Mouse (Mus musculus): ENCODE measurements around the gene Hsd11b2.

Hsd11b2 gene

GRCm38 (mm10) chr8:105522890-105523289 is 4.3 kb downstream of the Hsd11b2 start:
- no peak for DNase-seq (ENCODE audit: low spot score)

DNA sequence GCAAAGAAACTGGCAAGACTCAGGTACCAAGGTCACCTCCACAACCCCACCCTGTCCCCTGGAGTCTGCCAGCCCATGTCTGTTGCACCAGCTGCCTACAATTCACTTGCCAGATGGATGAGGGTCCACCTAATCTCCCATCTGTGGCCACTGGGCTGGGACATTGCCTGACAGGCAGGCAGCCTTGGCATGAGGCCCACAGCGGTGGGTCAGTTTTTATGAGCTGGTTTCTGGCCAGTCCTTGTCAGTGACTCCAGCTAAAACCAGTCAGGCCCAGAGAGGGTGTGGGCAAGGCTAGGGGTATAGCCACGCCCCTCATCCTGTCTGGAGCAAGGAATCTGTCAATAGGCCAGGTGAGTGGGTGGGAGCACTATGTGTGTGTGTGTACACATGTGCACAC is 8.6 kb downstream of the Hsd11b2 start:
- no peak for DNase-seq (ENCODE audit: low spot score)

GRCm38 (mm10) chr8:105528206-105528605 is 9.7 kb downstream of the Hsd11b2 start:
- DNase-seq (ENCODE audit: low spot score): no peak

DNA sequence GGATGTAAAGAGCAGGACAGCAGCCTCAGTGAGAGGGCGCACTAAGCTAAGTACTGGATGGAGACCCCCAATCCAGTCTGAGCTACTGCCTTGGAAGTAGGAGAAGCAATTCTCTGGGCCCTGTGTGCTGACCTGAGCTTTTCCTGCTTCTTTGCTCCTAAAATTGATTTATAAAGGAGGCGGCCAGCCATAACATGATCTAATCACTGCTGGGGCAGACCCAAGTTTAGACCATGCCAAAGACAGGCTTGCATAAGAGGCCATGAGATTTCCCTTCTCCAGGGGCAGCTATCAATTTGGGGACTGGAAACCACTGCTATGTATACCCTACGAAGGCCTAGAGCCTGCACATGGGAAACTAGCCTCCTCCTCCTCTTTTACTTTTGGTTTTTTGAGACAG is 10.7 kb downstream of the Hsd11b2 start:
- DNase-seq (ENCODE audit: low spot score): no peak

GRCm38 (mm10) chr8:105531774-105532173 is 13.2 kb downstream of the Hsd11b2 start:
- DNase-seq (ENCODE audit: low spot score): peak; percentile 71

DNA sequence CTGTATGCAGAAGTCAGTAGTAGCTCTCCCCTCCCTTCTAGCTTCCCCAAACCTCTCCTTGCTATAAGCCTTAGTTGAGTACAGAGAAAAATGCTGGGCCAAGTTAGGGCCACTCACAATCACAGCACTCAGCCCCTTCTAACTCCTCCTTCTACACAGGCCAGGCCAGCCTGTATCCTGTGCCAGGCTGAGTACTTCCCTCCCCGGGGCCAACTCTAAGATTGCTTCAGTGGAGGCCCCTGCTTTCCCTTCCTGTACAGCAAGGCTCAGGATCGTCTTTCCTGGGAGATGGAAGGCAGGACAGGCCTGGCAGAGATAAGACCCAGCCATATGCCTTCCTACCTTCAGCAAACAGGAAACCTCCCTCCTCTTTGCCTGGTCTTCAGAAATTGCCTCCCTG is 14.9 kb downstream of the Hsd11b2 start:
- no peak for DNase-seq (ENCODE audit: low spot score)

- peak; percentile 80 for DNase-seq (ENCODE audit: low spot score)
Observed at GRCm38 (mm10) chr8:105533892-105534329, 15.4 kb downstream of the Hsd11b2 start.

DNA sequence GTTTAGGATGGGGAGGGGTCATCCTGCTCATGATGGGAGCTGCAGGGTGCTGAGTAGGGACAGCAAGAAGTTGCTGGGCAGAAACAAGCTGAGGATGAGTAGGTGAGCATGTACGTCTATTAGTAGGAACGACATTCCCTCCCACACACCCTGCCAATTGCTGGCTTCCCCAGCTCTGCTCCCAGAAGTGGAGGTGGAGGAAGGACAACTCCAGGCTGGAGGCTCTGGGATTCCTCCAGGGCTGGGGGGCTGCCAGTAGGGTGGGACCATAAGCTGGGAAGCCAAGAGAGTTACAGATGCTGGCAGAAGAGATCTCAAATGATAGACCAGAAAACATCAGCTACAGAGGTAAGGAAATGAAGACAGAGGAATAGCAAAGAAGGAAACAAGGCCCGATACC is 18.0 kb downstream of the Hsd11b2 start:
- DNase-seq (ENCODE audit: low spot score): no peak

DNA sequence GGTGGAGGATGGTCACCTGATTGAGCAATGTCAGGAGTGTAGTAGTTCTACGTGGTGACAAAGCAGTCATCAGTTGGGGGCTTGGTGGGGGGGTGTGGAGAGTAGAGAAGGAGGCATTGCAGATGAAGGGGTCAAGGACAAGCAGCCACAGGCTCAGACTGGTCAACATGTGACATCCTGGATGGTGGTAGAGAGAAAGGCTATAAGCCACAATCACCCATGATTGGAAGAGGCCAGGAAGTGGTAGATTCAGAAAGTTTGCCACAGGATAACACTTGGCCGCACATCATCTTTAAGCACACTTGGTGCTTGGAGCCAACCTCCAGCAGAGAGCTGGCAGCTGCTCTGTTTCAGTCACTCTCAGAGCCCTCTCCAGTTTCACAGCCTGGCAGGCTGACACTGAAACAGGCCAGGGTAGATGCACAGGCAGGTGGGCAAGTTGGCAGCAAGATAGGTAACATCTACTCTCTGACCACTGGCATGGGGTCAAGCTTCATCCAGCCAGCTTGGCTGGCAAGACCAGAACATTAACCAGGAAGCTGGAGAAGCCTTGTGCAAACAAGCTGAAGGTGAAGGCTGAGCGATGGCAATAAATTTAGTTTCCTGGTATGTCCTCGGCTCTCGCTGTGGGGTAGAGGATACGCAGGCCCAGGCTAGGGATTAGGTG is 18.6 kb downstream of the Hsd11b2 start:
- DNase-seq (ENCODE audit: low spot score): no peak

DNA sequence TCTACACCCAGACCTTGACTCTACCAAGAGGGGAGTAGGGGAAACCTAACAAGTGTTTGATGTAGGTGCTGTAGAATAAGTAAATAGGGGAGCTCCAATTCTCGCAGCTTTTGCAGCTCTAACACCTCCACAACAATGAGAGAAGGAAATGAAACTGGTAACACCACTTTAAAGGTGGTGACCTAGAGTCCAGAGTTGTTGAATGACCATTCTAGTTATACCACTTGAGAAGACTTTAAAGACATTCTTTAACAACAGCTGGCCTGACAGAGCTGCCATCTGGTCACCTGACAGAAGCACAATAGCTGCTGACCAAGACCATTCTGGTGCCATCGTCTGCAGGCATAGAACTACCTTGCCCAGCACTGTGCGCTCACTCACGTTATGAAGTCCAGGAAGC is 20.4 kb downstream of the Hsd11b2 start:
- DNase-seq (ENCODE audit: low spot score): no peak

DNA sequence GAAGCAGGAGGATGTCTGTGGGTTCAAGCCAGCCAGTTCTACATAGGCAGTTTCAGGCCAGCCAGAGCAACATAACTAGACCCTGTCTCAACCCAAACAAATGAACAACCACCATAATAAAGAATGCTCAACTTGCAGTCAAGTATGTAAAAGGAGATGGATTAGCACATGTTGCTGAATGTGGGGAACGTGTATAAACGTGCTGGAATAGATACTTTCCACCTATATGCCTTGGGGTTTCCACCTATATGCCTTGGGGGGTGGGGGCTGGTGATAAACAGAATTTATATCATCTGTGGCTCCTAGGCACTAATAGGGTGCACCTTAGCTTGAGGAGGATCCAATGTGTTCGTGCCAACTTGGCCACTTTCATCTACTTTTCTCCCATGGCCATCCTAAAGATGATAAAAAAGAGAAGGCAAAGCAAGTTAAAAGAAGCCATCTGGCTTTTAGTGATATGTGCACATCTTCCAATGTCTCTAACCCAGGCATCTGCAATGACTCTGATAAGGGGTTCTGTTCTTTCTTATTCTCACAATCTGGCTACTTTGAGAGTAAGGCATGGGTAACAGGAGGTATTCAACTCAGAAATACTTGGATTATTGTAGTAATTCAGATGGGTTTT is 23.6 kb downstream of the Hsd11b2 start:
- peak; percentile 81 for DNase-seq (ENCODE audit: low spot score)

- DNase-seq (ENCODE audit: low spot score): no peak
Observed at GRCm38 (mm10) chr8:105542808-105543207, 24.3 kb downstream of the Hsd11b2 start.

DNA sequence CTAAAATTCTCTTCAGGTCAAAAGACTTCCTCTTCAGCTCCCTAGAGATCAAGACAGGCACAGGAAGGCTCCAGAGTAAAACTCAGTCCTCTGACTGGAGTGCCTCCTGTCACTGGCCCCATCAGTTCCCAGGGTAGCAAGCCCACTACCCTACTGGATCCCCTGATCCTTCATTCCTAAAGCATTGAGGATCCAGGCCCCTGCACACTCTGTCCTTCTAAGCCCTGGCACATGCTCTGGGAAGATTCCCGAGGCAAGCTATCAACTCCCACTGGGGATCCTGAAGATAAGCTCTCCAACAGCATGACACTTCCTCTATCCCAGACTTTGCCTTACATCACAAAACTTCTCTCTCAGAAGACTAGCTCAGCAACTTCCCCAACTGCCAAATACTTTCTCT is 25.1 kb downstream of the Hsd11b2 start:
- no peak for DNase-seq (ENCODE audit: low spot score)

GRCm38 (mm10) chr8:105544544-105545205 is 26.1 kb downstream of the Hsd11b2 start:
- no peak for DNase-seq (ENCODE audit: low spot score)

- no peak for DNase-seq (ENCODE audit: low spot score)
Observed at GRCm38 (mm10) chr8:105545249-105545648, 26.7 kb downstream of the Hsd11b2 start.

- DNase-seq (ENCODE audit: low spot score): no peak
Observed at GRCm38 (mm10) chr8:105546384-105547350, 28.1 kb downstream of the Hsd11b2 start.

DNA sequence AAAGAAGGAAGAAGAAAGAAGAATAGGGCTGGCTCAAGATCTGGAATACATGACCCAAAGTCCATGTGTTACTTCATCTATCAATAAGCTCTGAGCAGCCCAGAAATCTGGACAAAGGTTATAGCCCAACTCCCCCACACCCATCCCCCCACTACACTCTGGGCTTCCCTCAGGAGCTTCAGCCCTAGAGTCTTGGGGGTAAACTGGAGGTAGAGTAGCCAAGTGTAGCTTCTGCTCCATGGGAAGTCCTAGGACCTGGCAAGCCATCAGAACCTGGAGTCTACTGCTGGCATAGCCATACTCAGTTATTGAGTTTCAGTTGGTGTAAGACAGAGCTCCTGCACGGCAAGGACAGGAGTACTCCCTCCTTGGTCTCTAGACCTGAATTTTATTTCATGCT is 31.0 kb downstream of the Hsd11b2 start:
- DNase-seq (ENCODE audit: low spot score): no peak

- no peak for DNase-seq (ENCODE audit: low spot score)
Observed at GRCm38 (mm10) chr8:105550083-105550482, 31.5 kb downstream of the Hsd11b2 start.

DNA sequence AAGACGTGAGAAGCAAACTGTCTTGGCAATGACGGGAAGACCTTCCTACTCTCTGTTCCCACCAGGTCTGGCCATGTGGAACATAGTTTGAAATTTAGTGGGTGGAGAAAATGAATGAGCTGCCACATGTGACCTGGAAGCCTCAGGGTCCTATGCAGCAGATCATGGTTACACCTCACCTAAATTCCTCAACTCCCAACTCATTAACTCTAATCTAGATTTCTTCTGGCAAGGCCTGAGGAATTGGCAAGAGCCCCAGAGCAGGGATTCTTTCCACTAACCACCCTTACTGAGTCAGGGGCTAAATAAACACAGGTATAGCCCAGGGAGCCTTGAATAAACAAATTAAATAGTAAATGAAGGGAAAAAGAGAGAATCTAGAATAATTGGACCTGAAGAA is 33.5 kb downstream of the Hsd11b2 start:
- no peak for DNase-seq (ENCODE audit: low spot score)

DNA sequence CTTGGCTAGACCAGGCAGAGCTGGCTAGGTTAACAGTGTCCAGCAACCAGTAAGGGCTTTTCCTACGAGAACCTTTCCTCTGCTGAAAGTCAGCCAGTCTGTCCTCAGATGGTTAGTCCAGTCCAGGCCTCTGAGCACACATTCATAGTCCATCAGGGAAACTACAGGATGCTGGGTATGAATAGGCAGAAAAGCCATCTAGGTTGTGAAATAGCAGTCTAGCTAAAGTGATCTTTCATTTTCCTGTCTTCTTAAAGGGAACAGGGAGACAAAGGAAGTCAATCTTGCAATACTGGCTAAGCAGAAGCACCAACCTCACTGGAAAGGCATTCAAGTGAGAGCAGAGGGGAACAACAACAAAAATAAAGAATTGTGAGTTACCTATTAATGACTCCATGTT is 34.3 kb downstream of the Hsd11b2 start:
- no peak for DNase-seq (ENCODE audit: low spot score)

- DNase-seq (ENCODE audit: low spot score): peak; percentile 78
Observed at GRCm38 (mm10) chr8:105554087-105554486, 35.5 kb downstream of the Hsd11b2 start.

DNA sequence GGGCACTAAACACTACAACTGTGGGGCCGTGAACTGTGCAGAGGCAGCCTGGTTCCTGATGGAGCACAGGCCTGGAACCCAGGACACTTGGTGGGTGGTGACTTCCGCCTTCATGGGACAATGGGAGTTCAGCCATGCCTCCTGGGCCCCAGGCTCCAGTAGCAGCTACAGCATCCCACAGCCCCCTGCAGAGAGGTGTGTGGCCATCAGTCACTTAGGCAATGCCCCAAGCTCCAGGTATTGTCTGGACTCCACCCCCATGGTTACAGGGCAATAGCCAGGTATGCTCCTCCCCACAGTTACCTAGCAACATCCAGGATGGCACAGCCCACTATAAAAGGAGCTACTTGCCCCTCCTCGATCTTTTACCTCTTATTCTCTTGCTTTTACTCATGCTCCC is 36.7 kb downstream of the Hsd11b2 start:
- DNase-seq (ENCODE audit: low spot score): no peak

Data from c-Kit-positive CD71-positive TER-119-positive erythroid progenitor cells, embryonic 14.5 days (primary cell).